Mouse (Mus musculus) stomach, postnatal 0 days (tissue): ENCODE measurements around the gene Mindy1. TPM values are rescaled to one million over a fixed set of nuclear protein-coding genes. Genes with fewer than 3 reads are reported as not detected.

Experiments used
- ATAC-seq: fragments of 200-750 bp; cut with Nextera tagmentation; 2 replicates; pipeline ENCODE4 v1.8.0; 2017; ENCODE audit not compliant: low FRiP score, low TSS enrichment
- DNase-seq: peaks from one replicate; pipeline ENCODE4 v3.0.0-alpha.2; 2016; ENCODE audit warnings: low spot score
- H3K27ac ChIP-seq: fragments of 300-500 bp; sonication (generic); replicated peaks from 2 replicates; pipeline ENCODE4 v1.5.1; 2014; ENCODE audit warnings: mild to moderate bottlenecking, control low read depth
- H3K27me3 ChIP-seq: fragments of 300-500 bp; sonication (generic); 2 replicates; pipeline ENCODE4 v1.6.1; 2014; ENCODE audit warnings: low read length; ENCODE audit not compliant: control insufficient read depth, insufficient read depth
- H3K36me3 ChIP-seq: fragments of 300-500 bp; sonication (generic); 2 replicates; pipeline ENCODE4 v1.6.1; 2014; ENCODE audit warnings: low read length, mixed read lengths; ENCODE audit not compliant: control insufficient read depth, insufficient read depth
- H3K4me1 ChIP-seq: fragments of 300-500 bp; sonication (generic); replicated peaks from 2 replicates; pipeline ENCODE4 v1.6.1; 2014; ENCODE audit warnings: antibody characterized with exemption; ENCODE audit not compliant: control insufficient read depth, insufficient read depth
- H3K4me2 ChIP-seq: fragments of 300-500 bp; sonication (generic); replicated peaks from 2 replicates; pipeline ENCODE4 v1.6.1; 2014; ENCODE audit warnings: low read depth, mild to moderate bottlenecking, control low read depth, moderate library complexity
- H3K4me3 ChIP-seq: fragments of 300-500 bp; sonication (generic); 2 replicates; pipeline ENCODE4 v1.5.1; 2014; ENCODE audit warnings: low read depth, low read length, control low read depth
- H3K9ac ChIP-seq: fragments of 300-500 bp; sonication (generic); 2 replicates; pipeline ENCODE4 v1.6.1; 2014; ENCODE audit warnings: mild to moderate bottlenecking, low read length, control low read depth, mixed read lengths
- H3K9me3 ChIP-seq: fragments of 300-500 bp; sonication (generic); 2 replicates; pipeline ENCODE4 v1.6.1; 2016; ENCODE audit warnings: low read length; ENCODE audit not compliant: control insufficient read depth
- CTCF ChIP-seq: IDR thresholded peaks from 2 replicates; pipeline ENCODE4 v1.5.1; 2016; ENCODE audit warnings: antibody characterized with exemption, low read depth, mild to moderate bottlenecking, moderate library complexity
- EP300 ChIP-seq: optimal IDR thresholded peaks from 2 replicates; pipeline ENCODE3; 2016; ENCODE audit warnings: antibody characterized with exemption
- WGBS: fragments of 180-500 bp; shearing (Covaris S2); extraction: QIAGEN DNeasy Blood & Tissue Kit; methylation state at CpG from one replicate; pipeline ENCODE4 v1.1.7; 2014; 5-methylcytosine and 5-hydroxymethylcytosine counted together
- polyA plus RNA-seq: library from polyadenylated mRNA; unstranded; fragments of >200 nt; fragmentation: Nextera tagmentation; extraction: Ambion mirVana; gene quantifications from 2 replicates; pipeline ENCODE4 v1.2.1, GENCODE M21; 2015

Mindy1 gene
- polyA plus RNA-seq, 1 experiment from 2014 or later, result 55.9 TPM

GRCm38 (mm10) chr3:95310968-95311882 is 30.1 kb downstream of the Mindy1 start:
- 66% methylated on average over 9 of the region's 9 CpGs for WGBS
- DNase-seq (peak; percentile 69), ATAC-seq (no peak; the same call in 1 of the 2 replicates)
- no peak overlapping the region for H3K4me3 ChIP-seq
- no peaks in the 10 kb centered on the region for H3K36me3 ChIP-seq
- H3K4me2 ChIP-seq, result no peak overlapping the region
- no peaks in the 10 kb centered on the region for H3K9me3 ChIP-seq
- H3K27ac ChIP-seq, result no peak overlapping the region
- no peaks in the 10 kb centered on the region for H3K27me3 ChIP-seq
- H3K9ac ChIP-seq, result no peak overlapping the region
- H3K4me1 ChIP-seq, result 0 out of 2 replicates have a peak, but pooled peaks cover 1% of the 10 kb centered on the region
- TF ChIP-seq CTCF (peak; percentile 83), EP300 (no peak)

GRCm38 (mm10) chr3:95312623-95313022 is 31.5 kb downstream of the Mindy1 start:
- H3K4me3 ChIP-seq, result no peak overlapping the region
- H3K4me1 ChIP-seq, result peaks cover 9% of the 10 kb centered on the region; the same call in 1 of the 2 replicates
- H3K4me2 ChIP-seq, result no peak overlapping the region
- DNase-seq, result peak; percentile 40
- H3K27ac ChIP-seq, result no peak overlapping the region
- WGBS, result 54% methylated on average over 6 of the region's 6 CpGs
- H3K27me3 ChIP-seq, result no peaks in the 10 kb centered on the region
- no peak overlapping the region for H3K9ac ChIP-seq
- TF ChIP-seq EP300 (no peak), CTCF (no peak)
- ATAC-seq, result no peak
- no peaks in the 10 kb centered on the region for H3K36me3 ChIP-seq
- H3K9me3 ChIP-seq, result no peaks in the 10 kb centered on the region

GRCm38 (mm10) chr3:95313476-95313875 is 32.3 kb downstream of the Mindy1 start:
- DNase-seq, result peak; percentile 13
- TF ChIP-seq EP300, result no peak
- no peak for TF ChIP-seq CTCF
- Histone ChIP-seq H3K27ac (no peak overlapping the region), H3K27me3 (no peaks in the 10 kb centered on the region), H3K9ac (no peak overlapping the region), H3K4me1 (peaks cover 12% of the 10 kb centered on the region; the same call in 1 of the 2 replicates), H3K9me3 (no peaks in the 10 kb centered on the region), H3K36me3 (no peaks in the 10 kb centered on the region), H3K4me3 (no peak overlapping the region), H3K4me2 (no peak overlapping the region)
- ATAC-seq, result no peak
- WGBS, result 62% methylated on average over 7 of the region's 7 CpGs

GRCm38 (mm10) chr3:95314075-95314474 is 32.9 kb downstream of the Mindy1 start:
- H3K36me3 ChIP-seq, result no peaks in the 10 kb centered on the region
- 80% methylated on average over 6 of the region's 6 CpGs for WGBS
- peak overlapping the region; percentile 97; the same call in 1 of the 2 replicates for H3K9ac ChIP-seq
- 0 out of 2 replicates have a peak overlapping the region, but pooled peaks have one; percentile 94 for H3K27ac ChIP-seq
- DNase-seq (no peak), ATAC-seq (no peak)
- H3K4me2 ChIP-seq, result peak overlapping the region; percentile 75; the same call in 1 of the 2 replicates
- TF ChIP-seq CTCF, result no peak
- TF ChIP-seq EP300, result no peak
- no peaks in the 10 kb centered on the region for H3K27me3 ChIP-seq
- H3K4me3 ChIP-seq, result no peak overlapping the region
- no peaks in the 10 kb centered on the region for H3K9me3 ChIP-seq
- H3K4me1 ChIP-seq, result peaks cover 12% of the 10 kb centered on the region; the same call in 1 of the 2 replicates

- WGBS, result 7% methylated on average over 24 of the region's 27 CpGs
- no peak for ATAC-seq
- no peak for DNase-seq
- H3K4me3 ChIP-seq, result peak within 1 kb of the TSS; percentile 95
- TF ChIP-seq EP300, result no peak
- no peak; the same call in 1 of the 2 replicates for TF ChIP-seq CTCF
- H3K27me3 ChIP-seq, result no peaks in the 10 kb centered on the region
- peak within 1 kb of the TSS; percentile 75 for H3K4me2 ChIP-seq
- peaks cover 12% of the 10 kb centered on the region; the same call in 1 of the 2 replicates for H3K4me1 ChIP-seq
- H3K36me3 ChIP-seq, result no peaks in the 10 kb centered on the region
- H3K27ac ChIP-seq, result peak within 1 kb of the TSS; percentile 94
- peak within 1 kb of the TSS; percentile 97 for H3K9ac ChIP-seq
- H3K9me3 ChIP-seq, result no peaks in the 10 kb centered on the region
Observed at GRCm38 (mm10) chr3:95314486-95315093, 33.4 kb downstream of the Mindy1 start, which contains the start of gene Cers2. Gene Cers2 (plus strand): TSS chr3:95314791.
